Mouse (Mus musculus) retina, adult 2 months (tissue): ENCODE results near the gene Ppp1r13l.

Source experiments
- DNase-seq: peaks from one replicate; pipeline ENCODE4 v3.0.0-alpha.2; 2012; ENCODE audit warnings: low read depth, low spot score

Ppp1r13l gene

DNA sequence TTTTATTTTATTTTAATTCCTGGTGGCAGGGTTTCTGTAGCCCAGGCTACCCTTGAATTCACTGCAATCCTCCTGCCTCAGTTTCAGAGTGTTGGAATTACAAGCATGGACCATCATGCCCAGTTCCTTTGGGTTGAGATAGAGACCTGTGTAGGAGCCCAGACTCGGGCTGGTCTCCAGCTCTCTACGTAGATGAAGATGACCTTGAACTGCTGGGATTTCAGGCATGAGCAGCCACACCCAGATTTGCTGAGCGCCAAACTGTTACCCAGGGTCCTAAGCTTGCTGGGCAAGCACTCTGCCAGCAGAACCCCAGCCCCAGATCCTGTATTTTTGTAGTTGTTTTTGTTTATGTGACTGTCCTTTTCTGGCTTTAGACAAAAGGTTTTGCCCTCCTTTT, 54.0 kb downstream of the Ppp1r13l start:
- no peak for DNase-seq

DNA sequence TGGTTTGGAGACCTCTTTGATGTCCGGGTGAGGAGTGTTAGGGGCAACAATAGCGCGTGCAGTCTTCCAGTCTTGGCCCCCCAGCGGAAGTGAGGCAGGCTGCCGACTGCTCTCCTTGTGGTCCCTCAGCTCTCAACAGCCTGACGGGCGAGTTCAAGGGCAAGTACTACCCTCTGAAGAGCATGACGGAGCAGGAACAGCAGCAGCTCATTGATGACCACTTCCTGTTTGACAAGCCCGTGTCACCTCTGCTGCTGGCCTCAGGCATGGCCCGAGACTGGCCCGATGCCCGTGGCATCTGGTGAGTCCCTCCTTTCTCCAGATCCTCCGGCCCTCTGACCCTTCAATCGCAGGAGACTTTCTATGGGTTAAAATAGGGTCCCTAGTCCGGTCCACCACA, 57.0 kb downstream of the Ppp1r13l start:
- no peak for DNase-seq

GRCm38 (mm10) chr7:19420121-19420520, 60.6 kb downstream of the Ppp1r13l start:
- DNase-seq: no peak

- peak; percentile 77 for DNase-seq
Measured at GRCm38 (mm10) chr7:19420821-19421636, 61.5 kb downstream of the Ppp1r13l start.

DNA sequence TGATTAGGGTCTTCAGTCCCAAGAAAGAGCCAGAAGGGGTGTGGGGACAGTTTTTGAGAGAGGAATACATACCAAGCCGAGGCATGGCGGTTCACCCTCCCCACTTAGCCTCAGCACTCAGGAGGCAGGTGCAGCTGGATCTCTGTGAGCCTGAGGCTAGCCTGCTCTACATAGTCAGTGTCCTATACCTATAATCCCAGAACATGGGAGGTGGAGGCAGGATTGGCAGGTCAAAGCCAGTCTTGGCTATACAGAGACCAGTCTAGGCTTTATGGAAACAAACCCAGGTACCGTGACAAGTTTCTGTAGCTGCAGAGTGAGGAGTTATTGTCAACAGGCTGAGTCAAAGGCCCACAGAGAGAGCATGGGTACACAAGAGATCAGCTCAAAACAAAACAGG, 63.5 kb downstream of the Ppp1r13l start:
- no peak for DNase-seq

DNA sequence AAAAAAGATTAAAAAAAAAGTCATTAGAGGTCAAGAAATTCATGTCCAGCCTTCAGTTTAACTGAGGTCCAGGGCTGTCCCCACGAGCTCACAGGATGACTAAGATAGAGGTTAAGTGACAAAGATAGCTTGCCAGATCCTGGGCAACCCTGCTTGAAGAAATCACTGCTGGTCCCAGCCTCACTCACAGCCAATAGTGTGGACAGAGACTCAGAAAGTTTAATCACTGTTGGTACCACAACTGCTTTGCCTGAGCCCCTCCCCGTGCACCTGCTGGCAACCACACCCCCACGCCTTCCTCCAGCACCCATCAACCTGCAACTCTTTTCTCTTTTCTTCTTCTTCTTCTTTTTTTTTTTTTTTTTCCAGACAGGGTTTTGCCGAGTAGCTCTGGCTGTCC, 64.5 kb downstream of the Ppp1r13l start:
- DNase-seq: no peak

GRCm38 (mm10) chr7:19426349-19426748, 66.8 kb downstream of the Ppp1r13l start:
- no peak for DNase-seq

DNA sequence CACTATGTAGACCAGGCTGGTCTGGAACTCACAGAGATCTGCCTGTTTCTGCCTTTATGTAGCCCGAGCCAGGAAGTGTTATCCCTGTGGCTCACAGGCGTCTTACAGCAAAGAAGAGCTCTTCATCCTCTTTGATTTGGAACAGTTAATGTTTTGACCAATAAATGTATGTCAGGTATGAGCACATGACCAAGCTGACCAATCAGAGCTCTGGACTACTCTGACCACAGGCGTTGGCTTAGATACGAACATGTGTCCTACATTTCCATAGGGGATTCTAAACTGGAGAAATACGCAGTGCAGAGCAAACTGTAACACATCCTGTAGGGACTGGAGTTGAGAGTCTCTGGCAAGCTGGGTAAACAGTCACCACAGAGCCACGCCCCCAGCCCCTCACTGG, 67.3 kb downstream of the Ppp1r13l start:
- DNase-seq: no peak
